Mouse (Mus musculus): ENCODE measurements around the gene Hdgfl2. TPM values are rescaled to one million over a fixed set of nuclear protein-coding genes. Genes with fewer than 3 reads are reported as not detected.

The Hdgfl2 gene
- total and polyA plus RNA-seq, 3 experiments = 31.1 to 174 (median 76.0) TPM

DNA sequence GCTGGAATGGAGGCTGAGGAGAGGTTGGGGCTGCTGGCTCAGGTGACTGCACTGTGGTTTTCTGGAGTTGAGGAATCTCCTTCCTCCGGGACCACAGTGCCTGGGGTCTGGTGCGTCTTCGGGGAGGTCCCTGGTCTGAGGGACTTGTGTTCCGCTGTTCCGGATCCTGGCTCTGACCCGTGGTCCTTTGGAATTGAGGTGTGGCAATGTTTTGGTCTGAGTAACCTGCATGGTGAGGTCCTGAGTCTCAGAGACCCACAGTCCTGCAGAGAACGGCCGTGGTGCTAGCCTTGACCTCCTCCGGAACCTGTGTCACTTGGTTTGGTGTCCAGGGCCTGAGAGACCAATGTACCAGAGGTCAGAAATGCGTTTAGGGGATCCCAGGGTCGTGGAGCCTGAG is 487 bp downstream of the Hdgfl2 start:
- Histone ChIP-seq H3K4me1 (ENCODE audit: insufficient read depth, low read depth, low read length) (peaks cover 58% of the 10 kb centered on the region), H3K4me3 (ENCODE audit: low read depth, low read length) (peak overlapping the region; percentile 80), H3K9me3 (replicated peaks) (no peaks in the 10 kb centered on the region), H3K36me3 (replicated peaks) (peaks cover 38% of the 10 kb centered on the region), H3K27me3 (ENCODE audit: insufficient read depth, low read length) (no peaks in the 10 kb centered on the region)
- ATAC-seq (ENCODE audit: extremely low read depth, insufficient number of reproducible peaks, low FRiP score, poor library complexity, severe bottlenecking) (no peak), DNase-seq (ENCODE audit: low spot score) (peak; percentile 10)
- TF ChIP-seq GATA1 (IDR thresholded peaks at IDR 0.05; ENCODE audit: borderline replicate concordance, low read length) (no peak), CTCF (IDR thresholded peaks at IDR 0.05; ENCODE audit: low read depth, low read length) (no peak), TAL1 (conservative IDR thresholded peaks at IDR 0.05; ENCODE audit: low read depth, low read length) (no peak), GATA2 (IDR thresholded peaks at IDR 0.05; ENCODE audit: borderline replicate concordance, low read depth, low read length) (no peak), POLR2AphosphoS5 (IDR thresholded peaks at IDR 0.05; ENCODE audit: insufficient replicate concordance, low read depth, low read length) (no peak)

DNA sequence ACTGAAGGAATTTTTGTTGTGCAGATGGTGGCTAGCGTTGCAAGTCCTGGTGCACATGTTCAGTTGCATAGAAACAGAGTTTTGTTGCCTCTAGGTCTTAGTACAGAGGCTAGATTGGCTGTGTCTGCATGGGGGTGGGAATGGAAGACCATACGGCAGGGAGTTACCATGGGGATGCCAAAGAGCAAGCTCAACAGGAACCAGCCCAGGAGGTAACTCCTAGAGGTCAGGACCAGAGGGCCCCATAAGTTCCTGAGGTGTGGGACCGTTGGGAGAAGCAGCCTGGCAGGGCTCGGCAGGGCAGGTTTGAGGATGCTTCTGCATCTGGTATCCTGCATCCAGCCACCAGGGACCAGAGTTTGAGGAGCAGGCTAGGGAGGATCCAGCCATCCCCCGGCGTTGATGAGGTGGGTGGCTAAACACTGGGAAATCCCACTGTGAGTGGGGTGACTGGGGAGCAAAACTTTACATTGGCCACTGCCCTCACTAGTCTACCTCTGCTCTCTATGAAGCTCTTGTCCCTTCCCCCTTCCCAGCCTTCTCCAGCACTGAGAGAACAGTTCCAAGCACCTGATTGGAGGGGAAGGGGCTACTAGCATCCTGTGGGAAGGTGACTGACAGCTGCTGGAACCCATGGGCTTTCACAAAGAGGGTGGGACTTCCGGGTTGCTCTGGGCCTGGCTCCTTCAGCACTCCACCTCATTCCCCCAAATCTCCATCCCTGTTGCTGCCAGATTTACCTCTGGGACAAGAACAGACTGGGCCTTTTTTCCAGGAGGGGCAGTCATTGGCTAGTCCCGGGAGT is 1.5 kb downstream of the Hdgfl2 start:
- no peaks in the 10 kb centered on the region for H3K27me3 ChIP-seq (ENCODE audit: insufficient read depth, low read length)
- H3K4me1 ChIP-seq (ENCODE audit: insufficient read depth, low read depth, low read length) = peaks cover 57% of the 10 kb centered on the region
- peak overlapping the region; percentile 80 for H3K4me3 ChIP-seq (ENCODE audit: low read depth, low read length)
- peak; percentile 64 for DNase-seq (ENCODE audit: low spot score)
- peaks cover 47% of the 10 kb centered on the region for H3K36me3 ChIP-seq (replicated peaks)
- no peaks in the 10 kb centered on the region for H3K9me3 ChIP-seq (replicated peaks)
- ATAC-seq (ENCODE audit: extremely low read depth, insufficient number of reproducible peaks, low FRiP score, poor library complexity, severe bottlenecking) = no peak
- TF ChIP-seq POLR2AphosphoS5 (IDR thresholded peaks at IDR 0.05; ENCODE audit: insufficient replicate concordance, low read depth, low read length) (no peak), CTCF (IDR thresholded peaks at IDR 0.05; ENCODE audit: low read depth, low read length) (no peak), TAL1 (conservative IDR thresholded peaks at IDR 0.05; ENCODE audit: low read depth, low read length) (no peak), GATA1 (IDR thresholded peaks at IDR 0.05; ENCODE audit: borderline replicate concordance, low read length) (no peak), GATA2 (IDR thresholded peaks at IDR 0.05; ENCODE audit: borderline replicate concordance, low read depth, low read length) (no peak)

DNA sequence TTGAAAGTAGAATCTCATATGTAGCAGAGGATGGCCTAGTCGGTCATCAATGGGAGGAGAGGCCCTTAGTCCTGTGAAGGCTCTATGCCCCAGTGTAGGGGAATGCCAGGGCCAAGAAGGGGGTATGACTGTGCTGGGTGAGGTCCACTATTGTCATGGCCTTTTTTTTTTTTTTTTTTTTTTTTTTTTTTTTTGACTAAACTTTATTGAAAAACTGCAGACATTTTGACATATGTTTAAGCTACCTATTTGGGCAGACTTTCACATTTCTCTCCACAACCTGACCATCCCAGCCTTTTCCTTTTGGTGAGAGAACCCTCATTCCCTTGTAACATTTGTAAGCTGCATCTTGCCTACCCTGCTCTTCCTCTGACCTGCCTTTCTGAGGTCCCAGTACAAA is 12.9 kb downstream of the Hdgfl2 start:
- no peak overlapping the region for H3K4me3 ChIP-seq (ENCODE audit: low read depth, low read length)
- TF ChIP-seq CTCF (IDR thresholded peaks at IDR 0.05; ENCODE audit: low read depth, low read length) (no peak), GATA2 (IDR thresholded peaks at IDR 0.05; ENCODE audit: borderline replicate concordance, low read depth, low read length) (no peak), TAL1 (conservative IDR thresholded peaks at IDR 0.05; ENCODE audit: low read depth, low read length) (no peak), GATA1 (IDR thresholded peaks at IDR 0.05; ENCODE audit: borderline replicate concordance, low read length) (no peak), POLR2AphosphoS5 (IDR thresholded peaks at IDR 0.05; ENCODE audit: insufficient replicate concordance, low read depth, low read length) (no peak)
- H3K4me1 ChIP-seq (ENCODE audit: insufficient read depth, low read depth, low read length) = peaks cover 2% of the 10 kb centered on the region
- DNase-seq (ENCODE audit: low spot score) (no peak), ATAC-seq (ENCODE audit: extremely low read depth, insufficient number of reproducible peaks, low FRiP score, poor library complexity, severe bottlenecking) (no peak)
- no peaks in the 10 kb centered on the region for H3K27me3 ChIP-seq (ENCODE audit: insufficient read depth, low read length)
- no peaks in the 10 kb centered on the region for H3K9me3 ChIP-seq (replicated peaks)
- H3K36me3 ChIP-seq (replicated peaks) = peaks cover 88% of the 10 kb centered on the region

DNA sequence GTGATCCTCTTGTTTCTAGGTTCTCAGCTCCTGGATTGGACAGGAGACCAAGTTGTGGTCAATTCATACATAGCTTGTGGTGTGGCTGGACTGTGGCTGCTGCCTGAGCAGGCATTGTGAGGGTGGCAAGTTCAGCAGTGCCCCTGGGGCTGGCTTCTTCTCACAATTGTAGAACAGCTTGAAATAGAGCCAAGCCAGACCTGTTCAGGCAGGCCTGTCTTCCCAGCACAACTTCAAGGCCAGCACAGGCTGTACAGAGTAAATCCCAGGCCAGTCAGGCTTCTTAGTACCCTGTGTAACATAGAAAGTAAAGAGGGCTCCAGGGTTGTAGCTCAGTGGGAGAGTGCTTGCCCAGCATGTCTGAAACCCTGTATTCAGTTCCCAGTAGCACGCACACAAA is 13.4 kb downstream of the Hdgfl2 start:
- Histone ChIP-seq H3K9me3 (replicated peaks) (no peaks in the 10 kb centered on the region), H3K4me1 (ENCODE audit: insufficient read depth, low read depth, low read length) (peaks cover 2% of the 10 kb centered on the region; the same call in 1 of the 2 replicates), H3K27me3 (ENCODE audit: insufficient read depth, low read length) (no peaks in the 10 kb centered on the region), H3K36me3 (replicated peaks) (peaks cover 88% of the 10 kb centered on the region), H3K4me3 (ENCODE audit: low read depth, low read length) (no peak overlapping the region)
- ATAC-seq (ENCODE audit: extremely low read depth, insufficient number of reproducible peaks, low FRiP score, poor library complexity, severe bottlenecking) = no peak
- no peak for DNase-seq (ENCODE audit: low spot score)
- TF ChIP-seq CTCF (IDR thresholded peaks at IDR 0.05; ENCODE audit: low read depth, low read length) (no peak), GATA2 (IDR thresholded peaks at IDR 0.05; ENCODE audit: borderline replicate concordance, low read depth, low read length) (no peak), TAL1 (conservative IDR thresholded peaks at IDR 0.05; ENCODE audit: low read depth, low read length) (no peak), GATA1 (IDR thresholded peaks at IDR 0.05; ENCODE audit: borderline replicate concordance, low read length) (no peak), POLR2AphosphoS5 (IDR thresholded peaks at IDR 0.05; ENCODE audit: insufficient replicate concordance, low read depth, low read length) (no peak)

DNA sequence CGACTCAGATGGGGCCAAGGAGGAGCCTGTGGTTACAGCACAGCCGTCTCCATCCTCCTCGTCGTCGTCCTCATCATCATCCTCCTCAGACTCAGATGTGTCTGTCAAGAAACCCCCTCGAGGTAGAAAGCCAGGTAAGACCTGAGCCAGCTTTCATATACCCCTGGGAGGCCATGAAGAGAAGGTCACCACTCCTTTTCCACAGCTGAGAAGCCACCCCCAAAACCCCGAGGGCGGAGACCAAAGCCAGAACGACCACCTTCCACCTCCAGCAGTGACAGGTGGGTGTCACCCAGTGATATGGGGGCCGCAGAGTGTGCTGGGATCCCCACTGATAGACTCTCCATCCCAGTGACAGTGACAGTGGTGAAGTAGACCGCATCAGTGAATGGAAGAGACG is 17.4 kb downstream of the Hdgfl2 start:
- Histone ChIP-seq H3K4me3 (ENCODE audit: low read depth, low read length) (no peak overlapping the region), H3K27me3 (ENCODE audit: insufficient read depth, low read length) (no peaks in the 10 kb centered on the region), H3K36me3 (replicated peaks) (peaks cover 92% of the 10 kb centered on the region), H3K4me1 (ENCODE audit: insufficient read depth, low read depth, low read length) (no peaks in the 10 kb centered on the region), H3K9me3 (replicated peaks) (no peaks in the 10 kb centered on the region)
- ATAC-seq (ENCODE audit: extremely low read depth, insufficient number of reproducible peaks, low FRiP score, poor library complexity, severe bottlenecking) (no peak), DNase-seq (ENCODE audit: low spot score) (no peak)
- TF ChIP-seq POLR2AphosphoS5 (IDR thresholded peaks at IDR 0.05; ENCODE audit: insufficient replicate concordance, low read depth, low read length) (no peak), GATA1 (IDR thresholded peaks at IDR 0.05; ENCODE audit: borderline replicate concordance, low read length) (no peak), GATA2 (IDR thresholded peaks at IDR 0.05; ENCODE audit: borderline replicate concordance, low read depth, low read length) (no peak), CTCF (IDR thresholded peaks at IDR 0.05; ENCODE audit: low read depth, low read length) (no peak), TAL1 (conservative IDR thresholded peaks at IDR 0.05; ENCODE audit: low read depth, low read length) (no peak)

DNA sequence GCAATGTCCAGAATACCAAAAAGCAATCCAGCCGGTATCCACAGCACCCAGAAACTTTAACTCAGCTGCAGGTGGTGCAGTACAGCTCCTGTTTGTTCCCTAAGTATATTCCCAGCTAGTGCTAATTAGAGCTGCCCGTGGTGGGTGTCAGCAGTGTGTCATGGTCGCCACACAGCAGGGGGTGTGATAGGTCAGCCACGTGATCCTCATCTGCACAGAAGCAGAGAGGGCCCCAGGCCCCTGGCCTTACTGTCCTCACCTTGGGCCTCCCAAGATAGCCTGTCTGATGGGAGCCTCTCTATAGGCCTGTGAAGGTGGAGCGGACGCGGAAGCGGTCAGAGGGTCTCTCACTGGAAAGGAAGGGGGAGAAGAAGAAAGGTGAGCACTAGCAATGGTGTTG is 18.7 kb downstream of the Hdgfl2 start:
- TF ChIP-seq CTCF (IDR thresholded peaks at IDR 0.05; ENCODE audit: low read depth, low read length) (no peak), GATA1 (IDR thresholded peaks at IDR 0.05; ENCODE audit: borderline replicate concordance, low read length) (no peak), POLR2AphosphoS5 (IDR thresholded peaks at IDR 0.05; ENCODE audit: insufficient replicate concordance, low read depth, low read length) (no peak), TAL1 (conservative IDR thresholded peaks at IDR 0.05; ENCODE audit: low read depth, low read length) (no peak), GATA2 (IDR thresholded peaks at IDR 0.05; ENCODE audit: borderline replicate concordance, low read depth, low read length) (no peak)
- H3K4me1 ChIP-seq (ENCODE audit: insufficient read depth, low read depth, low read length) = no peaks in the 10 kb centered on the region
- no peak overlapping the region for H3K4me3 ChIP-seq (ENCODE audit: low read depth, low read length)
- ATAC-seq (ENCODE audit: extremely low read depth, insufficient number of reproducible peaks, low FRiP score, poor library complexity, severe bottlenecking) = no peak
- H3K27me3 ChIP-seq (ENCODE audit: insufficient read depth, low read length) = no peaks in the 10 kb centered on the region
- no peak for DNase-seq (ENCODE audit: low spot score)
- peaks cover 97% of the 10 kb centered on the region for H3K36me3 ChIP-seq (replicated peaks)
- H3K9me3 ChIP-seq (replicated peaks) = no peaks in the 10 kb centered on the region

All from G1E (cell line).